Mouse (Mus musculus) layer of hippocampus, postnatal 25 days (tissue): Measurements from ENCODE around the gene AI467606. TPM values are rescaled to one million over a fixed set of nuclear protein-coding genes. Genes with fewer than 3 reads are reported as not detected.

Experiments used
- DNase-seq, 2 experiments: peaks; one replicate each; pipeline ENCODE4 v3.0.0; 2022; ENCODE audit warnings: mixed read lengths in 2 of 2, low spot score in 1 of 2; ENCODE audit errors: extremely low spot score in 1 of 2
- microRNA-seq, 2 experiments: library from miRNA; unstranded; fragments of <30 nt; microRNA quantifications; one replicate each; pipeline ENCODE4 v1.2.0; 2021
- total RNA-seq, 2 experiments: library from RNA; stranded (reverse); gene quantifications; 2 replicates each; pipeline ENCODE4 v1.2.3; 2021

AI467606 gene
- total RNA-seq, 2 experiments from 2014 or later = 1.2 to 1.5 TPM

GRCm38 (mm10) chr7:127117948-127118347, 26.8 kb downstream of the AI467606 start:
- DNase-seq = no peak

DNA sequence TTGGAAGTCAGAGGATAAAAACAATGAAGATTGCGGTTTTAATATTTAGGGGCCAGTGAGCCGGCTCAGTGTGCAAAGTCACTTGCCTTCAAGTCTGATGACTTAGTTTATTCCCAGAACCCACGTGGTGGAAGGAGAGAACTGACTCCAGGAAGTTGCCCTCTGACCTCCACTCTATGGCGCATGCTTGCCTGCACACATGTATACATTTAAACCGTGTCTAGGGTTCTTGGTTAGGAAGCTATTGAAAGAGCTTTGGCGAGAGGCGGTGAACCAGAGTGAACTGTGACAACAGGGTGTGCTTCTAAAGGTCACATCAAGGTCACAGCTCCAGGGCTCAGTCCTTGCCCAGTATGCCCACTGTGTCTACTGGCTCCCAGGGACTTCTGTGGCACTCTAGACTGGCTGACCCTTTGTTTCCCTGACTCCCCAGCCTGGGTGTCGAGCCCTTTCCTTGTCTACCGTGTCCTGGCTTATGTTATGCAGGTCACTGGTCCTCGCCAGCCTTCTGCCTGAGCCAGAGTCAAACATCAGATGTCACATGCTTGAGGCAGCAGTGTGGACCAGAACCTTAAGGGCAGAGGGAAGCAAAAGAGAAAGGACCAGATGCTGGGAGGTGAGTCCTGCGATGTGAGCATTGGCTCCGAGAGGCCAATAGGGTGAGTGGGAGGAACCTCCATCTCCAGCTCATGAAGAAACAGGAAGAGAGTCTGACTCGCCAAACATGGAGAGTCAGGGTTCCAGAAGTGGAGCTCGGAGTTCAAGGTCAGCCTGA, 27.7 kb downstream of the AI467606 start:
- DNase-seq = no peak

GRCm38 (mm10) chr7:127121061-127121910, 30.1 kb downstream of the AI467606 start:
- no peak for DNase-seq

DNA sequence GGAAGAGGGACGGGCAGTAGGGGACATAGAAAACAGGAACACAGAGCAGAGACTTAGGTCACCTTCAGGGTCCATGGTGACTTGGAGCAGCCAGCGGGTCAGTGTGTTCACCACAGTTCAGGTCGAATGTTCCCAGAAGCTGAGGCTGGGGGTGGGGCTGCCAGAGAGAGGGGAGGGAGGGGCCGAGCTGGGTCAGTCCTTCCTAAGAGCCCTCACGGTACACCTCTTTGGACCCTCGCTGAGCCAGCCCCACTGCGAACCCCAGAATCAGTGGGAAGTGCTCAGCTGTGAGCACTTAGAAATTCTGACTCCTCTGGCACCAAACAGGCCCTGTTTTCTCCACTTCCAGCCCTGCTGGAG, 30.7 kb downstream of the AI467606 start, which contains the start of gene Qprt:
Gene Qprt, minus strand, starts transcription at position 316 of the 360 bp plus-strand sequence.
- DNase-seq = no peak

DNA sequence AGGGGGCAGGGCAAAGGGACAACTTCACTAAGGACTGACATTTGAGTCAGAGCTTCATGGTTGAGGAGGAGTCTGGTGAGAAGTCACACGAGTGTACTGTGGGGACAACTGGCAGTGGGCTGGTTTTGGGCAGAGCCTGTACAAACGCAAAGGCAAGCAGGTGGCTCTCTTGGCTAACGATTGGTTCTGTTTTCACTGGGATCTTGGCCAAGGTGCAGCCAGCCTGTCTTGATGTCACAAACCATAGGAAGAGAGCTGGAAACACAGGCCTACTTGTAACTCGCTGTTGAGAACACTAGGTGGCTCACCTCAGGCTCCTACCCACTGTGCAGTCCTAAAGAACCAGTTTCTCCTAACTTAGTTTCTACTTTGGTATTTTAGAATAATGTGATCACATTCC, 38.5 kb downstream of the AI467606 start:
- DNase-seq = no peak

GRCm38 (mm10) chr7:127133125-127133524, 42.0 kb downstream of the AI467606 start:
- DNase-seq = no peak

- no peak for DNase-seq
Measured at GRCm38 (mm10) chr7:127134821-127135447, 43.8 kb downstream of the AI467606 start.

DNA sequence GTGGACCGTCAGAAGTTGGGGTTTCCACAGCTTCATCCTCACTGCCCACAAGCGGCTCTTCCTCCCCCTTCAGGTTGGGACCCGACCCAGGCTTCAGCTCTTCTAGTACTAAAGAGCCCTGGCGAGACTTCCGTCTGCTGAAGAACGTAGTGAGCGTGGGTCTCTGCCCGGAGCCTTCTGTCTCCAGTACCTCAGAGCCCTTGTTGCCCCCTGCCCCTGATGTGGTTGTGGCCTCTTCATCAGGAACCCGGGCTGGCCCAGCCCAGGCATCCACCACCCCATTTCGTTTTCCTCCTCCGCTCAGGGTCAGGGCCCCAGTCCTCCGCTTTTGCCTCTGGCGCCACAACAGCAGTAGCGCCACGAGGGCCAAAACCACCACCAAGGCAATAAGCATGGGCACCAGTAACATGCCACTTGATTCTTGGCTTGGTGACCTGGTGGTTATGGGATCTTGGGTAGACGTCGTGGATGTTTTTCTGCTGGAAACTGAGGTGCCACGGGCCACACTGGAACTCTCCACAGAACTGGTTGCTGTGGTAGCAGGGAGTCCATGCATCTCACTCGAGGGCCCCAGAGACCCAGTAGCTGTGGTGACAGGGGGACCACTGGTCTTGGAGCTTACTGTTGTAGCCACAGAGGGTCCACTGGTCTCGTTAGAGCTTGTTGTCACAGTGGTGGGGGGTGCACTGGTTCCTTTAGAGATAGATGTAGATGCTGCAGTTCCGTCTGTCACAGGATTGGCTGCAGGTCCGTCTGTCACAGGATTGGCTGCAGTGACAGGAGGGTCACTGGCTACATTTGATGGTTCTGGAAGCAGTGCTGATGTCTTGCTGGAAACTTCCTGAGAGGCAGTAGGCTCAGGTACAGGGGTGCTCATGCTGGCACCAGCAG, 45.3 kb downstream of the AI467606 start:
- no peak for DNase-seq

- no peak for DNase-seq
Measured at GRCm38 (mm10) chr7:127137262-127138017, 46.3 kb downstream of the AI467606 start, which contains the start of gene Spn. Spn (minus strand) TSS chr7:127137823.

DNA sequence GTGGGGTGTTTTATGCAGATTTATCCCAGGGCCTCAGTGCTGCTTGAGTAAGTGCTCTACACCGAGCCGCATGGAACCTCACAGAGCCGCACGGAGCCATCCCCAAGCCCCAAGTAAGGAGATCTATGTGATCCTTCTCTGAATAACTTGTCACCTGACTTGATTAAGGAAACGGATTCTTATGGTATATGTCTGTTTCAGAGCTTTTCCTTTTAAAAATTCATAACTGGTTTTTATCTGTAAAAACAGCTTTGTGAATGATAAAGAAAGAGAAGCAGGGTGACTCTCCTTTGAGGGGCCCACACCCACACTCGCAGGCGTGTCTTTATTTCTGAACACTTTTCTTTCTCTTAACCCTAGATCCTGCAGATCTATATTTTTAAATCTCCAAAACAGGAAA, 47.9 kb downstream of the AI467606 start:
- no peak for DNase-seq

GRCm38 (mm10) chr7:127139562-127139961, 48.4 kb downstream of the AI467606 start:
- DNase-seq = no peak

- DNase-seq = no peak
Measured at GRCm38 (mm10) chr7:127140623-127141404, 49.7 kb downstream of the AI467606 start.

DNA sequence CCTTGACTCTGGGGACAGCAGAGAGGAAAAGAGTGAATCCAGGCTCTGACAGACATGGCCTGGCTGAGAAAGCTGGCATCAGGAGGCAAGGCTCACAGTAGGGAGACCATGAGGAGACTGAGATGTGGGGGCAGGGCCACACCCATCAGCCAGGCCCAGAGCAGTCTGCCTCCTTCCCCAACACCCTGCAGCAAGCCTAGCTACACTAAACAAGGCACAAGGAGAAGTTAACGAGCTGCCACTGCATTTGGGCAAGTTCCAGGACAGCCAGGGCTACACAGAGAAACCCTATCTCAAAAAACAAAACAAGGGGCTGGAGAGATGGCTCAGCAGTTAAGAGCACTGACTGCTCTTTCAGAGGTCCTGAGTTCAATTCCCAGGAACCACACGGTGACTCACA, 51.1 kb downstream of the AI467606 start:
- DNase-seq = no peak

- DNase-seq = no peak
Measured at GRCm38 (mm10) chr7:127142666-127143065, 51.5 kb downstream of the AI467606 start.

Small RNAs within 50 kb of the gene (microRNA-seq; reads per million reads assigned to microRNA genes)
- 0 to 0.37 reads per million in 2 experiments for gene Gm44343

Other genes with a start within 250 kb of the AI467606 start
- gene Doc2a, start 243.9 kb upstream of the AI467606 start, total RNA-seq = 10 to 100 TPM; 15.6 to 16.2 TPM
- 10 to 100 TPM; 19.5 to 31.1 TPM for gene Hirip3, start 229.4 kb upstream of the AI467606 start, total RNA-seq
- gene Ino80e, start 229.0 kb upstream of the AI467606 start, total RNA-seq = 10 to 100 TPM; 50.7 to 51.7 TPM
- gene Taok2, start 206.7 kb upstream of the AI467606 start, total RNA-seq = 100 to 1,000 TPM; 150 to 163 TPM
- 10 to 100 TPM; 20.2 to 25.5 TPM for gene Tmem219, start 168.4 kb upstream of the AI467606 start, total RNA-seq
- 100 to 1,000 TPM; 150 to 160 TPM for gene Kctd13, start 162.5 kb upstream of the AI467606 start, total RNA-seq
- 10 to 100 TPM; 33.4 to 36.6 TPM for gene Asphd1, start 141.8 kb upstream of the AI467606 start, total RNA-seq
- 100 to 1,000 TPM; 411 to 438 TPM for gene Sez6l2, start 140.8 kb upstream of the AI467606 start, total RNA-seq
- gene Cdipt, start 115.4 kb upstream of the AI467606 start, total RNA-seq = 100 to 1,000 TPM; 157 to 177 TPM
- gene Cdiptos, start 115.3 kb upstream of the AI467606 start, total RNA-seq = not detected
- 1 to 10 TPM; 7.0 to 7.4 TPM for gene Mvp, start 76.7 kb upstream of the AI467606 start, total RNA-seq
- not detected for gene Pagr1b, start 74.9 kb upstream of the AI467606 start, total RNA-seq
- 10 to 100 TPM; 20.5 to 27.7 TPM for gene Pagr1a, start 74.0 kb upstream of the AI467606 start, total RNA-seq
- gene Gm42742, start 70.3 kb upstream of the AI467606 start, total RNA-seq = 10 to 100 TPM; 51.0 to 57.8 TPM
- gene Prrt2, start 70.1 kb upstream of the AI467606 start, total RNA-seq = 100 to 1,000 TPM; 226 to 235 TPM
- gene Maz, start 64.3 kb upstream of the AI467606 start, total RNA-seq = 100 to 1,000 TPM; 272 to 282 TPM
- 1 to 10 TPM; 6.7 to 8.7 TPM for gene Kif22, start 48.9 kb upstream of the AI467606 start, total RNA-seq
- gene Zg16, start 4.0 kb upstream of the AI467606 start, total RNA-seq = not detected
- under 1 TPM; 0.30 to 0.35 TPM for gene Qprt, start 30.9 kb downstream of the AI467606 start, total RNA-seq
- gene Spn, start 46.5 kb downstream of the AI467606 start, total RNA-seq = under 1 TPM; 0.28 to 0.42 TPM
- gene Cd2bp2, start 104.7 kb downstream of the AI467606 start, total RNA-seq = 10 to 100 TPM; 92.1 to 95.7 TPM
- 10 to 100 TPM; 97.2 to 99.9 TPM for gene Tbc1d10b, start 117.1 kb downstream of the AI467606 start, total RNA-seq
- 1 to 10 TPM in 1 of 2 experiments, under 1 TPM in 1; 0.96 to 2.9 TPM for gene Mylpf, start 117.5 kb downstream of the AI467606 start, total RNA-seq
- gene Zfp553, start 141.7 kb downstream of the AI467606 start, total RNA-seq = 10 to 100 TPM; 18.0 to 20.6 TPM
- gene Sept1, start 141.8 kb downstream of the AI467606 start, total RNA-seq = 1 to 10 TPM; 4.0 to 4.2 TPM
- 10 to 100 TPM; 67.4 to 73.4 TPM for gene Zfp771, start 152.9 kb downstream of the AI467606 start, total RNA-seq
- gene Dctpp1, start 169.3 kb downstream of the AI467606 start, total RNA-seq = 10 to 100 TPM; 21.7 to 27.7 TPM
- gene Sephs2, start 182.7 kb downstream of the AI467606 start, total RNA-seq = 10 to 100 TPM; 43.0 to 43.8 TPM
- under 1 TPM; 0.20 to 0.26 TPM for gene Itgal, start 204.9 kb downstream of the AI467606 start, total RNA-seq